Mouse (Mus musculus) limb, embryonic 11.5 days (tissue): ENCODE data around the gene Gtf3c1. TPM values are rescaled to one million over a fixed set of nuclear protein-coding genes. Genes with fewer than 3 reads are reported as not detected.

Experiments
- ATAC-seq: fragments of 200-750 bp; cut with Nextera tagmentation; 2 replicates; pipeline ENCODE4 v1.8.0; 2017; ENCODE audit warnings: low read depth; ENCODE audit not compliant: insufficient number of reproducible peaks, low FRiP score, low TSS enrichment
- DNase-seq: peaks from one replicate; pipeline ENCODE4 v3.0.0-alpha.2; 2015; ENCODE audit warnings: low spot score
- H3K27ac ChIP-seq: fragments of 300-500 bp; sonication (generic); replicated peaks from 2 replicates; pipeline ENCODE4 v1.5.1; 2014; ENCODE audit warnings: low read depth, mild to moderate bottlenecking, low read length
- H3K27me3 ChIP-seq: fragments of 300-500 bp; sonication (generic); 2 replicates; pipeline ENCODE4 v1.6.1; 2014; ENCODE audit warnings: mild to moderate bottlenecking, low read length, mixed read lengths; ENCODE audit not compliant: control insufficient read depth, insufficient read depth
- H3K36me3 ChIP-seq: fragments of 300-500 bp; sonication (generic); 2 replicates; pipeline ENCODE4 v1.6.1; 2014; ENCODE audit warnings: mild to moderate bottlenecking, low read length, moderate library complexity, mixed read lengths; ENCODE audit not compliant: control insufficient read depth, insufficient read depth
- H3K4me1 ChIP-seq: fragments of 300-500 bp; sonication (generic); 2 replicates; pipeline ENCODE4 v1.6.1; 2014; ENCODE audit warnings: low read length, mixed read lengths; ENCODE audit not compliant: control insufficient read depth, insufficient read depth
- H3K4me2 ChIP-seq: fragments of 300-500 bp; sonication (generic); 2 replicates; pipeline ENCODE4 v1.6.1; 2014; ENCODE audit warnings: low read depth, mild to moderate bottlenecking, moderate library complexity; ENCODE audit not compliant: severe bottlenecking
- H3K4me3 ChIP-seq: fragments of 300-500 bp; sonication (generic); 2 replicates; pipeline ENCODE4 v1.5.1; 2014; ENCODE audit warnings: low read depth, low read length
- H3K9ac ChIP-seq: fragments of 300-500 bp; sonication (generic); 2 replicates; pipeline ENCODE4 v1.6.1; 2014; ENCODE audit warnings: mild to moderate bottlenecking, low read length
- H3K9me3 ChIP-seq: fragments of 300-500 bp; sonication (generic); 2 replicates; pipeline ENCODE4 v1.6.1; 2016; ENCODE audit warnings: low read length; ENCODE audit not compliant: control insufficient read depth
- WGBS: fragments of 180-500 bp; shearing (Covaris S2); extraction: QIAGEN DNeasy Blood & Tissue Kit; methylation state at CpG from one replicate; pipeline ENCODE4 v1.1.7; 2014; 5-methylcytosine and 5-hydroxymethylcytosine counted together
- polyA plus RNA-seq: library from polyadenylated mRNA; unstranded; fragments of >200 nt; fragmentation: Nextera tagmentation; extraction: Ambion mirVana; gene quantifications from 2 replicates; pipeline ENCODE4 v1.2.1, GENCODE M21; 2014

The Gtf3c1 gene
- polyA plus RNA-seq, 1 experiment from 2014 or later: 34.1 TPM

DNA sequence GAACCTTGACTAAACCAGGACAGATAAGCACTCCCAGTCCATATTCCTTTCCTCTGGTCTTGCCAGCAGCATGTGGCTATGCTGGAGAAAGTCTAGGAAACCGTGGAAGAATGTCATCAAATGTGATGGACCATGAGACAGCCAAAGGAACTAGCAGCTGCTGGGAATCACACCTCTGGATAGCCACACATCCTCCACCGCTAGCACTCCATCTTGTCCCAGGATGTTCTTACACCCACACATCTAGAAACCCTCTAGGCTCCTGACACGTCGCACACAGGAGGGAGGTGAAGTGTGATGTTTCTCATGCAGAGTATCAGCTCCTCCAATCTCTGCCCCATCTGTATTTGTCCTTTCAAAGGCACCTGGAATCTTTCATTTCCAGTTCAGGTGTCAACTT is 17.1 kb downstream of the Gtf3c1 start:
- Histone ChIP-seq H3K4me2 (no peak overlapping the region), H3K4me1 (no peaks in the 10 kb centered on the region), H3K4me3 (no peak overlapping the region), H3K27ac (no peak overlapping the region), H3K27me3 (no peaks in the 10 kb centered on the region), H3K9ac (no peak overlapping the region), H3K36me3 (peaks cover 35% of the 10 kb centered on the region; the same call in 1 of the 2 replicates), H3K9me3 (no peaks in the 10 kb centered on the region)
- no peak for ATAC-seq
- 82% methylated on average over 4 of the region's 4 CpGs for WGBS
- DNase-seq: no peak

DNA sequence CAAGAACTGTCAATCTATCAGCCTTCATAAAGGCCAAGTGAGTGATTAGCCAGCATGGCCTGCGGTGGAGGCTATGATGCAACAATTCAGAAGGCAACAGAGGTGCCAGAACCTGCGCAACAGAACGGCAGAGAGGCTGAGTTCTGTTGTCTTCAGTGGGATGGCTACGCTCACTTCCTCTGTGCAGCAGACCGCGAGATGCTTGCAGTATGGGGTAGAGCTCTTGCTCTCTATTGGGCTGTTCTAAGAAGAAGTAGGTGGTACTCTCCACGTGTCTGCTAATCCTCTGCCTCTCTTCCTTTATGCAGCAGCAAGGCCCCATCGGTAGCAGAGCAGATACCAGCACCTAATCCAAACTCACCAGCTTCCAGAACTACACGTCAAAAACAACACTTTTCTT is 27.6 kb downstream of the Gtf3c1 start:
- H3K27ac ChIP-seq: no peak overlapping the region
- H3K9ac ChIP-seq: no peak overlapping the region
- H3K9me3 ChIP-seq: no peaks in the 10 kb centered on the region
- no peaks in the 10 kb centered on the region for H3K4me1 ChIP-seq
- H3K4me2 ChIP-seq: no peak overlapping the region
- WGBS: 91% methylated on average over 9 of the region's 9 CpGs
- ATAC-seq (no peak), DNase-seq (no peak)
- H3K4me3 ChIP-seq: no peak overlapping the region
- no peaks in the 10 kb centered on the region for H3K27me3 ChIP-seq
- H3K36me3 ChIP-seq: peaks cover 40% of the 10 kb centered on the region

GRCm38 (mm10) chr7:125678756-125679155 is 28.8 kb downstream of the Gtf3c1 start:
- no peak overlapping the region for H3K4me3 ChIP-seq
- H3K9me3 ChIP-seq: no peaks in the 10 kb centered on the region
- H3K36me3 ChIP-seq: peaks cover 45% of the 10 kb centered on the region
- no peak overlapping the region for H3K9ac ChIP-seq
- no peak for ATAC-seq
- no peak for DNase-seq
- no peaks in the 10 kb centered on the region for H3K27me3 ChIP-seq
- H3K27ac ChIP-seq: no peak overlapping the region
- H3K4me1 ChIP-seq: no peaks in the 10 kb centered on the region
- no peak overlapping the region for H3K4me2 ChIP-seq
- 90% methylated on average over 8 of the region's 8 CpGs for WGBS

GRCm38 (mm10) chr7:125674916-125675315 is 32.7 kb downstream of the Gtf3c1 start:
- H3K9me3 ChIP-seq: no peaks in the 10 kb centered on the region
- ATAC-seq (no peak), DNase-seq (peak; percentile 76)
- WGBS: 84% methylated on average over 2 of the region's 2 CpGs
- H3K4me2 ChIP-seq: no peak overlapping the region
- H3K9ac ChIP-seq: no peak overlapping the region
- H3K36me3 ChIP-seq: peaks cover 46% of the 10 kb centered on the region
- no peaks in the 10 kb centered on the region for H3K4me1 ChIP-seq
- no peak overlapping the region for H3K4me3 ChIP-seq
- H3K27ac ChIP-seq: no peak overlapping the region
- no peaks in the 10 kb centered on the region for H3K27me3 ChIP-seq

DNA sequence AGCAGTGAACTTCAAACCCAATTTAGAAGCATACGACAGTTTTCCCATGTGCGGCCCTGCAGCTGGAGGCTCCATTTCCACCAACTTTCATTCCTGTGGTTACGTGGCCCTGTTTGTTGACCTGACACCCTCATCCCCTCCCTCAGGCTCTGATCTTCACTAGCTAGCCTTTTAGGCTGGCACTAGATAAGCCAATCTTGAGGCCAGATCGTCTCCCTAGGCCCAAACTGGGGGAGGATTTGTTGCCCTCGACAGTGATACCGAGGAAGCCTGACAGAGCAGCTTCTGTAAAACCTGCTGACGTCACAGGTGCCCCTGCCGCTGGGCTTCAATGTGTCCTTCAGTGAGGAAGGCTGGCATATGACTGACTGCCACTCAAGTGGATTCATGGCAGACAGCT is 36.2 kb downstream of the Gtf3c1 start:
- DNase-seq (no peak), ATAC-seq (no peak)
- Histone ChIP-seq H3K9ac (no peak overlapping the region), H3K4me3 (no peak overlapping the region), H3K27ac (no peak overlapping the region), H3K27me3 (no peaks in the 10 kb centered on the region), H3K4me2 (no peak overlapping the region), H3K36me3 (peaks cover 52% of the 10 kb centered on the region), H3K4me1 (no peaks in the 10 kb centered on the region), H3K9me3 (no peaks in the 10 kb centered on the region)
- 89% methylated on average over 8 of the region's 8 CpGs for WGBS

DNA sequence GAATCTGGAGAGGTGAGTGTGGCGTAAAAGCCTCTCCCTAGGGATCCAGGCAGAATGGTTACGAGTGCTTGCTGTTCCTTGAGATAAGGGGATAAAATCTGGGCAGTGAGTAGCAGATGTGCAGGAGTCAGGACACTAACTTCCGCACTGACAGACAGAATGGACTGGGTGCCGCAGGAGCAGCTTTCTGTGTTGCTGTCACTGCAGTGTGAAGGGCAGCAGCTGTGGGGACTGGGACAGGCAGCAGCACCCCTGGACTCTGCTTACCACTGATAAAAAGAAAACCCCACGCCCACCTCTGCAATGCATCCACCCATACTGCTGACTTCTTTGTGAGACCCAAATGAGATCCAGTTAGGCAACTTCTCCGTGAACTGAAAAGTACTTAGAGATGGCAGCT is 36.7 kb downstream of the Gtf3c1 start:
- Histone ChIP-seq H3K4me1 (no peaks in the 10 kb centered on the region), H3K27me3 (no peaks in the 10 kb centered on the region), H3K4me2 (no peak overlapping the region), H3K36me3 (peaks cover 52% of the 10 kb centered on the region), H3K27ac (no peak overlapping the region), H3K9me3 (no peaks in the 10 kb centered on the region), H3K4me3 (no peak overlapping the region), H3K9ac (no peak overlapping the region)
- no peak for ATAC-seq
- DNase-seq: no peak
- WGBS: 92% methylated on average over 6 of the region's 6 CpGs

DNA sequence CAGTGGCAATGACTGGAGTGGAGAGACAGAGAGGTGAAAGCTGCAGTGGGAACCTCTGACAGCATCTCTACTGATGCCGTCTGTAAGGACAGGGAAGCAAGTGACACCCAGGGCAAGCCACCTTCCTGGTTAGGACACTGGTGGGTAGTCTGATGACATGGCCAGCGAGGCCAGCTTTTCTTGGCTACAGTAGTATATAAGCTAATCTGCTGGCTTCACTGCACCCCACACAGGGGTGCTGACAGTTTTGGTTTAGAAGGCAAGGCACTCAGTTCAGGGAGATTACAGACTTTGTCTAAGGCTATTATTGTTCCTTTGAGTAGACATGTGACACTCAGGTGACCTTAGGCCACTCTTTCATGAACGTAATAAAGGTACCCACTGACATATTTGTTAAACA is 43.9 kb downstream of the Gtf3c1 start:
- H3K9me3 ChIP-seq: no peaks in the 10 kb centered on the region
- H3K36me3 ChIP-seq: peaks cover 37% of the 10 kb centered on the region
- no peak overlapping the region for H3K9ac ChIP-seq
- no peaks in the 10 kb centered on the region for H3K27me3 ChIP-seq
- H3K4me3 ChIP-seq: no peak overlapping the region
- DNase-seq (no peak), ATAC-seq (no peak)
- H3K27ac ChIP-seq: no peak overlapping the region
- no peak overlapping the region for H3K4me2 ChIP-seq
- 91% methylated on average over 3 of the region's 3 CpGs for WGBS
- no peaks in the 10 kb centered on the region for H3K4me1 ChIP-seq

DNA sequence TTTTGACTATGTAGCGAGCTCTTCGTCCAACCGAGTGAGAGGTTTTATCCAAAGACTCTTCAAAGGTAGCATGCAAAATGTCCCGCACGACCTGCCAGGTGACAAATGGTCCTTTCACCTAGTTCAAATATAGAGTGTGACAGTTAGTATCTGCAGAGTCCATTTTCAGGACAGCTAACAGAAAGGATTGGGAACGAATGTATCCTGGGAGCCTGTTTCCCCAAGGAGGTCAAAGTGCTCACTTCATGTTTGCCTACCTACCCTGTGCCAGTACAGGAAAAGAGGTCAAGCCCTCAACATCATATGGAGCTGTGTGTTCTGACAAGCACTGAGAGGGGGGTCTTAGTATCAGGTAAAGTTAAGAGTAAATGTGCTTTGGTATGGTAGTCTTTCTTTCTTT is 50.1 kb downstream of the Gtf3c1 start:
- ATAC-seq: no peak
- Histone ChIP-seq H3K4me2 (no peak overlapping the region), H3K36me3 (peaks cover 46% of the 10 kb centered on the region), H3K4me1 (no peaks in the 10 kb centered on the region), H3K27me3 (no peaks in the 10 kb centered on the region), H3K9ac (no peak overlapping the region), H3K9me3 (no peaks in the 10 kb centered on the region), H3K27ac (no peak overlapping the region), H3K4me3 (no peak overlapping the region)
- no peak for DNase-seq
- WGBS: 93% methylated on average over 6 of the region's 6 CpGs

- no peaks in the 10 kb centered on the region for H3K4me1 ChIP-seq
- H3K9me3 ChIP-seq: no peaks in the 10 kb centered on the region
- no peak overlapping the region for H3K4me3 ChIP-seq
- peaks cover 28% of the 10 kb centered on the region for H3K36me3 ChIP-seq
- 96% methylated on average over 1 of the region's 1 CpGs for WGBS
- DNase-seq (no peak), ATAC-seq (no peak)
- no peaks in the 10 kb centered on the region for H3K27me3 ChIP-seq
- H3K9ac ChIP-seq: no peak overlapping the region
- no peak overlapping the region for H3K4me2 ChIP-seq
- no peak overlapping the region for H3K27ac ChIP-seq
Measured at GRCm38 (mm10) chr7:125649013-125649412, 58.6 kb downstream of the Gtf3c1 start.
